Mouse (Mus musculus): ENCODE data around the gene Zfp667.

Gene Zfp667

GRCm38 (mm10) chr7:6330458-6331232 lies 44.3 kb downstream of the Zfp667 start:
- DNase-seq, result peak in 1 of 2 experiments; percentile 4

GRCm38 (mm10) chr7:6331233-6331956 lies 45.0 kb downstream of the Zfp667 start, which contains the start of gene Zfp583:
Gene Zfp583, minus strand, starts transcription at chr7:6331285.
- peak; percentile 76 to 86 for DNase-seq

DNA sequence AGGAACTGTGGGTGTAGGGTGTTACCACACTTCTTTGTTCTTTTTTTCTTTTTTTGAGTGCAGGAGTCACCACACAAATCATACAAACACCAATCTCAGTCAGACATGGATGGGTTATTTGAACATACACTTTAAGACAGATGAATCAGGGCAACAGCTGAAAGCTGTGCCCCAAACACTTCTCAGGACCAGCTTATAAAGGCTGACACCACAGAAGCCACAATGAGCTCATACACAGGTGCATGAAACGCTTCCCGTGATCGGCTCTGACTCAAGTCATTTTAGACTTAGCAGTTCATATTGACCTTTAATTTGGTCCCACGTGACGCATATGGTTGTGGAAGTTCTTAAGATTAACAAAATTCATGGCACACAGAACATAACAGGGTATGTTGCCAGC lies 53.5 kb downstream of the Zfp667 start:
- no peak for DNase-seq

- DNase-seq, result peak; percentile 51 to 69
These were observed 57.2 kb downstream of the Zfp667 start, which contains the start of gene Gm3854 for GRCm38 (mm10) chr7:6343501-6344071. Gene Gm3854, plus strand, starts transcription at chr7:6343759.

- no peak for DNase-seq
These were observed 57.7 kb downstream of the Zfp667 start for GRCm38 (mm10) chr7:6344124-6344523.
